Mouse (Mus musculus): ENCODE data around the gene Pdk1. TPM values are rescaled to one million over a fixed set of nuclear protein-coding genes. Genes with fewer than 3 reads are reported as not detected.
A peak's percentile ranks its signal among the peaks of the same experiment; 100 is the strongest.
"Not testable (repeated sequence)": the region's sequence is repeated elsewhere in the genome, so short reads cannot be mapped to it uniquely, and the experiment has no call there.

Pdk1 gene
- 108 and 111 TPM in 2 replicates for total RNA-seq (2017)

GRCm38 (mm10) chr2:71872801-71873443, at the start of gene Pdk1:
TSS of gene Pdk1 (plus strand) at chr2:71873224.
- peak; percentile 92 to 94 for ATAC-seq (replicated peaks in 1 of 2; ENCODE audit: insufficient read depth in 1 of 2, low FRiP score in 2 of 2, low TSS enrichment in 1 of 2, low read depth in 1 of 2, poor library complexity in 2 of 2, severe bottlenecking in 2 of 2)

- no peak for ATAC-seq (replicated peaks in 1 of 2; ENCODE audit: insufficient read depth in 1 of 2, low FRiP score in 2 of 2, low TSS enrichment in 1 of 2, low read depth in 1 of 2, poor library complexity in 2 of 2, severe bottlenecking in 2 of 2)
These were observed 48.9 kb upstream of the Pdk1 start for GRCm38 (mm10) chr2:71824146-71824545.

GRCm38 (mm10) chr2:71827711-71828110, 45.3 kb upstream of the Pdk1 start:
- no peak for ATAC-seq (replicated peaks in 1 of 2; ENCODE audit: insufficient read depth in 1 of 2, low FRiP score in 2 of 2, low TSS enrichment in 1 of 2, low read depth in 1 of 2, poor library complexity in 2 of 2, severe bottlenecking in 2 of 2)

- ATAC-seq (replicated peaks in 1 of 2; ENCODE audit: insufficient read depth in 1 of 2, low FRiP score in 2 of 2, low TSS enrichment in 1 of 2, low read depth in 1 of 2, poor library complexity in 2 of 2, severe bottlenecking in 2 of 2) = no peak
These were observed 44.1 kb upstream of the Pdk1 start for GRCm38 (mm10) chr2:71828928-71829327.

GRCm38 (mm10) chr2:71833626-71834025, 39.4 kb upstream of the Pdk1 start:
- ATAC-seq (replicated peaks in 1 of 2; ENCODE audit: insufficient read depth in 1 of 2, low FRiP score in 2 of 2, low TSS enrichment in 1 of 2, low read depth in 1 of 2, poor library complexity in 2 of 2, severe bottlenecking in 2 of 2) = no peak

GRCm38 (mm10) chr2:71834371-71834770, 38.7 kb upstream of the Pdk1 start:
- ATAC-seq (replicated peaks in 1 of 2; ENCODE audit: insufficient read depth in 1 of 2, low FRiP score in 2 of 2, low TSS enrichment in 1 of 2, low read depth in 1 of 2, poor library complexity in 2 of 2, severe bottlenecking in 2 of 2) = no peak

- no peak for ATAC-seq (replicated peaks in 1 of 2; ENCODE audit: insufficient read depth in 1 of 2, low FRiP score in 2 of 2, low TSS enrichment in 1 of 2, low read depth in 1 of 2, poor library complexity in 2 of 2, severe bottlenecking in 2 of 2)
These were observed 37.5 kb upstream of the Pdk1 start for GRCm38 (mm10) chr2:71835556-71835955.

GRCm38 (mm10) chr2:71836232-71836631, 36.8 kb upstream of the Pdk1 start:
- no peak for ATAC-seq (replicated peaks in 1 of 2; ENCODE audit: insufficient read depth in 1 of 2, low FRiP score in 2 of 2, low TSS enrichment in 1 of 2, low read depth in 1 of 2, poor library complexity in 2 of 2, severe bottlenecking in 2 of 2)

- no peak for ATAC-seq (replicated peaks in 1 of 2; ENCODE audit: insufficient read depth in 1 of 2, low FRiP score in 2 of 2, low TSS enrichment in 1 of 2, low read depth in 1 of 2, poor library complexity in 2 of 2, severe bottlenecking in 2 of 2)
These were observed 35.8 kb upstream of the Pdk1 start for GRCm38 (mm10) chr2:71837261-71837660.

- 0 out of 4 replicates have a peak, but pooled peaks of 1 of the 2 experiments have one; percentile 49 for ATAC-seq (replicated peaks in 1 of 2; ENCODE audit: insufficient read depth in 1 of 2, low FRiP score in 2 of 2, low TSS enrichment in 1 of 2, low read depth in 1 of 2, poor library complexity in 2 of 2, severe bottlenecking in 2 of 2)
These were observed 35.2 kb upstream of the Pdk1 start for GRCm38 (mm10) chr2:71837791-71838190.

GRCm38 (mm10) chr2:71843316-71843715, 29.7 kb upstream of the Pdk1 start:
- peak; percentile 90 to 91 for ATAC-seq (replicated peaks in 1 of 2; ENCODE audit: insufficient read depth in 1 of 2, low FRiP score in 2 of 2, low TSS enrichment in 1 of 2, low read depth in 1 of 2, poor library complexity in 2 of 2, severe bottlenecking in 2 of 2)

GRCm38 (mm10) chr2:71844906-71845305, 28.1 kb upstream of the Pdk1 start:
- ATAC-seq (replicated peaks in 1 of 2; ENCODE audit: insufficient read depth in 1 of 2, low FRiP score in 2 of 2, low TSS enrichment in 1 of 2, low read depth in 1 of 2, poor library complexity in 2 of 2, severe bottlenecking in 2 of 2) = no peak

- not testable (repeated sequence) for ATAC-seq (replicated peaks in 1 of 2; ENCODE audit: insufficient read depth in 1 of 2, low FRiP score in 2 of 2, low TSS enrichment in 1 of 2, low read depth in 1 of 2, poor library complexity in 2 of 2, severe bottlenecking in 2 of 2)
These were observed 20.9 kb upstream of the Pdk1 start for GRCm38 (mm10) chr2:71852161-71852560.

GRCm38 (mm10) chr2:71855076-71855475, 17.9 kb upstream of the Pdk1 start:
- ATAC-seq (replicated peaks in 1 of 2; ENCODE audit: insufficient read depth in 1 of 2, low FRiP score in 2 of 2, low TSS enrichment in 1 of 2, low read depth in 1 of 2, poor library complexity in 2 of 2, severe bottlenecking in 2 of 2) = no peak

- ATAC-seq (replicated peaks in 1 of 2; ENCODE audit: insufficient read depth in 1 of 2, low FRiP score in 2 of 2, low TSS enrichment in 1 of 2, low read depth in 1 of 2, poor library complexity in 2 of 2, severe bottlenecking in 2 of 2) = 0 out of 4 replicates have a peak, but pooled peaks have one; percentile 40 to 42
These were observed 9.4 kb upstream of the Pdk1 start for GRCm38 (mm10) chr2:71863531-71864173.

GRCm38 (mm10) chr2:71865022-71865421, 8.0 kb upstream of the Pdk1 start:
- ATAC-seq (replicated peaks in 1 of 2; ENCODE audit: insufficient read depth in 1 of 2, low FRiP score in 2 of 2, low TSS enrichment in 1 of 2, low read depth in 1 of 2, poor library complexity in 2 of 2, severe bottlenecking in 2 of 2) = no peak

GRCm38 (mm10) chr2:71865935-71866334, 7.1 kb upstream of the Pdk1 start:
- ATAC-seq (replicated peaks in 1 of 2; ENCODE audit: insufficient read depth in 1 of 2, low FRiP score in 2 of 2, low TSS enrichment in 1 of 2, low read depth in 1 of 2, poor library complexity in 2 of 2, severe bottlenecking in 2 of 2) = no peak

GRCm38 (mm10) chr2:71866565-71866964, 6.5 kb upstream of the Pdk1 start:
- peak; percentile 51 to 68 for ATAC-seq (replicated peaks in 1 of 2; ENCODE audit: insufficient read depth in 1 of 2, low FRiP score in 2 of 2, low TSS enrichment in 1 of 2, low read depth in 1 of 2, poor library complexity in 2 of 2, severe bottlenecking in 2 of 2)

GRCm38 (mm10) chr2:71867019-71867418, 6.0 kb upstream of the Pdk1 start:
- no peak for ATAC-seq (replicated peaks in 1 of 2; ENCODE audit: insufficient read depth in 1 of 2, low FRiP score in 2 of 2, low TSS enrichment in 1 of 2, low read depth in 1 of 2, poor library complexity in 2 of 2, severe bottlenecking in 2 of 2)
